Mouse (Mus musculus) bone marrow, adult 2 months (tissue): ENCODE data around the gene Ssh2. TPM values are rescaled to one million over a fixed set of nuclear protein-coding genes. Genes with fewer than 3 reads are reported as not detected.
A peak's percentile ranks its signal among the peaks of the same experiment; 100 is the strongest.

Experiments used
- H3K27ac ChIP-seq: fragments of 200-500 bp; 2 replicates; pipeline ENCODE4 v1.5.1; 2012; ENCODE audit warnings: low read depth, mild to moderate bottlenecking, control low read depth, inconsistent platforms, low read length; ENCODE audit not compliant: control insufficient read depth, poor library complexity, insufficient read depth
- H3K4me1 ChIP-seq: fragments of 200-500 bp; 2 replicates; pipeline ENCODE4 v1.6.1; 2011; ENCODE audit warnings: low read length; ENCODE audit not compliant: control insufficient read depth, insufficient read depth
- H3K4me3 ChIP-seq: fragments of 200-500 bp; replicated peaks from 2 replicates; pipeline ENCODE3; 2011; ENCODE audit warnings: mild to moderate bottlenecking, low read depth, low read length, control low read depth; ENCODE audit not compliant: control insufficient read depth
- CTCF ChIP-seq: fragments of 200-500 bp; IDR thresholded peaks from 2 replicates; pipeline ENCODE4 v1.5.1; 2011; ENCODE audit warnings: low read length, control low read depth; ENCODE audit not compliant: control insufficient read depth, insufficient read depth
- POLR2A ChIP-seq: fragments of 200-500 bp; IDR thresholded peaks from 2 replicates; pipeline ENCODE4 v1.6.1; 2011; ENCODE audit warnings: low read depth, mild to moderate bottlenecking, control low read depth, low read length, borderline replicate concordance; ENCODE audit not compliant: control insufficient read depth
- WGBS: fragments of 180-500 bp; shearing (Covaris S2); methylation state at CpG from one replicate; pipeline ENCODE4 v1.1.7; 2018; 5-methylcytosine and 5-hydroxymethylcytosine counted together
- polyA plus RNA-seq: library from polyadenylated mRNA; stranded (reverse); fragments of >200 nt; gene quantifications from 2 replicates; pipeline ENCODE4 v1.2.4, GENCODE M21; 2011; ENCODE audit warnings: low replicate concordance; ENCODE audit not compliant: missing spikeins, insufficient read depth, insufficient read length

The Ssh2 gene
- polyA plus RNA-seq, 1 experiment, result 21.8 TPM

- WGBS, result 56% methylated on average over 5 of the region's 5 CpGs
- no peak overlapping the region for H3K4me3 ChIP-seq
- peaks cover 5% of the 10 kb centered on the region for H3K4me1 ChIP-seq
- H3K27ac ChIP-seq, result no peak overlapping the region
- no peak for TF ChIP-seq POLR2A
- TF ChIP-seq CTCF, result no peak
Measured at GRCm38 (mm10) chr11:77486798-77487197, 270.7 kb downstream of the Ssh2 start.

- TF ChIP-seq POLR2A (no peak), CTCF (no peak)
- 7% methylated on average over 55 of the region's 55 CpGs for WGBS
Measured at GRCm38 (mm10) chr11:77488771-77489581, 272.9 kb downstream of the Ssh2 start.

GRCm38 (mm10) chr11:77489591-77490235, 273.6 kb downstream of the Ssh2 start, which contains the start of gene Ankrd13b:
Gene Ankrd13b, minus strand, starts transcription at chr11:77489678.
- TF ChIP-seq CTCF (no peak), POLR2A (no peak)
- WGBS, result 4% methylated on average over 66 of the region's 87 CpGs
- Histone ChIP-seq H3K4me3 (peak within 1 kb of the TSS; percentile 64), H3K4me1 (peaks cover 5% of the 10 kb centered on the region; the same call in 1 of the 2 replicates), H3K27ac (no peak within 1 kb of the TSS)

More at GRCm38 (mm10) chr11:77488771-77489581, 272.9 kb downstream of the Ssh2 start:
- no peak overlapping the region for H3K27ac ChIP-seq
- peak overlapping the region; percentile 41 for H3K4me3 ChIP-seq
- H3K4me1 ChIP-seq, result peaks cover 4% of the 10 kb centered on the region; the same call in 1 of the 2 replicates

GRCm38 (mm10) chr11:77490451-77490850, 274.4 kb downstream of the Ssh2 start:
- Histone ChIP-seq H3K4me1 (peaks cover 5% of the 10 kb centered on the region; the same call in 1 of the 2 replicates), H3K27ac (no peak overlapping the region), H3K4me3 (no peak overlapping the region)
- no peak for TF ChIP-seq CTCF
- no peak for TF ChIP-seq POLR2A
- 67% methylated on average over 6 of the region's 6 CpGs for WGBS

- no peak overlapping the region for H3K27ac ChIP-seq
- peak; percentile 93 for TF ChIP-seq CTCF
- peak; percentile 23; the same call in 1 of the 2 replicates for TF ChIP-seq POLR2A
- WGBS, result under 1% methylated on average over 13 of the region's 13 CpGs
- H3K4me3 ChIP-seq, result no peak overlapping the region
- peaks cover 5% of the 10 kb centered on the region; the same call in 1 of the 2 replicates for H3K4me1 ChIP-seq
Measured at GRCm38 (mm10) chr11:77491123-77491501, 275.0 kb downstream of the Ssh2 start.

- Histone ChIP-seq H3K4me3 (peak overlapping the region; percentile 40), H3K27ac (no peak overlapping the region), H3K4me1 (peaks cover 5% of the 10 kb centered on the region; the same call in 1 of the 2 replicates)
- WGBS, result under 1% methylated on average over 23 of the region's 23 CpGs
- TF ChIP-seq POLR2A (no peak), CTCF (no peak)
Measured at GRCm38 (mm10) chr11:77491502-77492291, 275.6 kb downstream of the Ssh2 start.

GRCm38 (mm10) chr11:77492311-77492871, 276.3 kb downstream of the Ssh2 start:
- peak overlapping the region; percentile 84 for H3K4me3 ChIP-seq
- TF ChIP-seq CTCF (no peak), POLR2A (no peak)
- WGBS, result 1% methylated on average over 15 of the region's 18 CpGs
- peak overlapping the region; percentile 65 for H3K27ac ChIP-seq
- peaks cover 5% of the 10 kb centered on the region; the same call in 1 of the 2 replicates for H3K4me1 ChIP-seq

GRCm38 (mm10) chr11:77492911-77493332, 276.8 kb downstream of the Ssh2 start:
- Histone ChIP-seq H3K4me3 (peak overlapping the region; percentile 84), H3K4me1 (peaks cover 5% of the 10 kb centered on the region; the same call in 1 of the 2 replicates), H3K27ac (peak overlapping the region; percentile 65)
- WGBS, result under 1% methylated on average over 32 of the region's 32 CpGs
- TF ChIP-seq POLR2A (peak; percentile 69; the same call in 1 of the 2 replicates), CTCF (0 out of 2 replicates have a peak, but pooled peaks have one; percentile 20)
